Mouse (Mus musculus) lung, postnatal 0 days (tissue): Measurements from ENCODE around the gene Rdm1. TPM values are rescaled to one million over a fixed set of nuclear protein-coding genes. Genes with fewer than 3 reads are reported as not detected.
"Not testable (repeated sequence)": the region's sequence is repeated elsewhere in the genome, so short reads cannot be mapped to it uniquely, and the experiment has no call there.

Source experiments
- ATAC-seq: fragments of 200-750 bp; cut with Nextera tagmentation; 2 replicates; pipeline ENCODE4 v1.8.0; 2017; ENCODE audit warnings: moderate library complexity
- DNase-seq: peaks from one replicate; pipeline ENCODE4 v3.0.0-alpha.2; 2016; ENCODE audit warnings: low spot score
- H3K27ac ChIP-seq: fragments of 300-500 bp; sonication (generic); 2 replicates; pipeline ENCODE4 v1.5.1; 2014; ENCODE audit warnings: antibody characterized with exemption, mild to moderate bottlenecking, low read length, mixed read lengths
- H3K27me3 ChIP-seq: fragments of 300-500 bp; sonication (generic); replicated peaks from 2 replicates; pipeline ENCODE4 v1.6.1; 2014; ENCODE audit warnings: low read length, mixed read lengths; ENCODE audit not compliant: insufficient read depth
- H3K36me3 ChIP-seq: fragments of 300-500 bp; sonication (generic); 2 replicates; pipeline ENCODE4 v1.6.1; 2014; ENCODE audit warnings: low read length, mixed read lengths; ENCODE audit not compliant: insufficient read depth
- H3K4me1 ChIP-seq: fragments of 300-500 bp; sonication (generic); 2 replicates; pipeline ENCODE4 v1.6.1; 2014; ENCODE audit warnings: antibody characterized with exemption, low read depth, low read length, mixed read lengths; ENCODE audit not compliant: insufficient read depth
- H3K4me2 ChIP-seq: fragments of 300-500 bp; sonication (generic); replicated peaks from 2 replicates; pipeline ENCODE4 v1.6.1; 2014; ENCODE audit warnings: low read depth, mild to moderate bottlenecking, low read length, moderate library complexity, mixed read lengths
- H3K4me3 ChIP-seq: fragments of 300-500 bp; sonication (generic); 2 replicates; pipeline ENCODE4 v1.5.1; 2014; ENCODE audit warnings: low read depth, low read length
- H3K9ac ChIP-seq: fragments of 300-500 bp; sonication (generic); replicated peaks from 2 replicates; pipeline ENCODE4 v1.6.1; 2014; ENCODE audit warnings: low read depth, mild to moderate bottlenecking
- H3K9me3 ChIP-seq: fragments of 300-500 bp; sonication (generic); 2 replicates; pipeline ENCODE4 v1.6.1; 2016; ENCODE audit warnings: low read length, mixed read lengths
- CTCF ChIP-seq: IDR thresholded peaks from 2 replicates; pipeline ENCODE4 v1.5.1; 2016; ENCODE audit warnings: antibody characterized with exemption, mild to moderate bottlenecking
- EP300 ChIP-seq: IDR thresholded peaks from 2 replicates; pipeline ENCODE4 v1.6.1; 2016; ENCODE audit warnings: antibody characterized with exemption, mild to moderate bottlenecking, control low read depth
- WGBS: fragments of 180-500 bp; shearing (Covaris S2); extraction: QIAGEN DNeasy Blood & Tissue Kit; methylation state at CpG from one replicate; pipeline ENCODE4 v1.1.7; 2014; 5-methylcytosine and 5-hydroxymethylcytosine counted together
- polyA plus RNA-seq: library from polyadenylated mRNA; unstranded; fragments of >200 nt; fragmentation: Nextera tagmentation; extraction: Ambion mirVana; gene quantifications from 2 replicates; pipeline ENCODE4 v1.2.1, GENCODE M21; 2015

Gene Rdm1
- polyA plus RNA-seq, 1 experiment from 2014 or later = 20.1 TPM

DNA sequence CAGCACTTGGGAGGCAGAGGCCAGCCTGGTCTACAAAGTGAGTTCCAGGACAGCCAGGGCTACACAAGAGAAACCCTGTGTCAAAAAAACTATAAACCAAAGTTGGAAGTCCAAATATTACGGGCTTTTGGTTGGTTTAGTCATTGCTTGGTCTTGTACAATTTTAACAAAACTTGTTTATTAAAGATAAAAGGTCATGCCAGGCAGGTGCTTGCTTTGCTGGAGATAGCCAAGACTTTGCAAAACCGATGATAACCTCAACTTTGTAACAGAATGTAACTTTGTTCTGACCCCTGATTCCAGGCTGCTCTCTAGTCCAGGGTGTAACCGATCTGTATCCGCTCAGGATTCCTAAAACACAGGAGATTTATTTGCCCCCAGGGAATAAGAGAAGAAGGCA, 29.4 kb downstream of the Rdm1 start:
- Histone ChIP-seq H3K4me3 (no peak overlapping the region), H3K27me3 (no peaks in the 10 kb centered on the region), H3K27ac (no peak overlapping the region), H3K36me3 (no peaks in the 10 kb centered on the region), H3K4me2 (no peak overlapping the region), H3K4me1 (no peaks in the 10 kb centered on the region), H3K9ac (no peak overlapping the region), H3K9me3 (no peaks in the 10 kb centered on the region)
- ATAC-seq = no peak
- 90% methylated on average over 4 of the region's 4 CpGs for WGBS
- no peak for TF ChIP-seq EP300
- TF ChIP-seq CTCF = no peak
- DNase-seq = no peak

DNA sequence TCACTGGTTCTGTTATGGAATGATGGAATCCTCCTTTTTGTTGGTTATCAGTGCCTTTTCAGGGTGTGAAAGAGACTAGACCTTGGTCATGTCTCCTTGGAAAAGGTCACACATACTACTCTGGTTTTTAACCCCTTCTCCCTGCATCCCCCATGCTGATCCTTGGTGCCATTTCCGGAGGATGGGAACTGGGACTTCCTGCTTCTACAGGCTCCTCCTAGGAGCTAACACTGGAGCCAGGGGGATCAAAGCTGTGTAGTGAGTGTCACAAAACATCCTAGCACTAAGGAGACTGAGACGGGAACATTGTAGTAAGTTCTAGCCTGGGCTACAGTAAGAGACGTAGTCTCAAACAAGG, 30.5 kb downstream of the Rdm1 start:
- DNase-seq = no peak
- H3K9me3 ChIP-seq = no peaks in the 10 kb centered on the region
- ATAC-seq = peak; percentile 32
- no peaks in the 10 kb centered on the region for H3K27me3 ChIP-seq
- TF ChIP-seq EP300 = no peak
- no peak for TF ChIP-seq CTCF
- H3K4me2 ChIP-seq = peak overlapping the region; percentile 55
- no peaks in the 10 kb centered on the region for H3K4me1 ChIP-seq
- H3K27ac ChIP-seq = peak overlapping the region; percentile 90
- peak overlapping the region; percentile 73; the same call in 1 of the 2 replicates for H3K9ac ChIP-seq
- H3K4me3 ChIP-seq = peak overlapping the region; percentile 29; the same call in 1 of the 2 replicates
- 4% methylated on average over 3 of the region's 3 CpGs for WGBS
- H3K36me3 ChIP-seq = no peaks in the 10 kb centered on the region

DNA sequence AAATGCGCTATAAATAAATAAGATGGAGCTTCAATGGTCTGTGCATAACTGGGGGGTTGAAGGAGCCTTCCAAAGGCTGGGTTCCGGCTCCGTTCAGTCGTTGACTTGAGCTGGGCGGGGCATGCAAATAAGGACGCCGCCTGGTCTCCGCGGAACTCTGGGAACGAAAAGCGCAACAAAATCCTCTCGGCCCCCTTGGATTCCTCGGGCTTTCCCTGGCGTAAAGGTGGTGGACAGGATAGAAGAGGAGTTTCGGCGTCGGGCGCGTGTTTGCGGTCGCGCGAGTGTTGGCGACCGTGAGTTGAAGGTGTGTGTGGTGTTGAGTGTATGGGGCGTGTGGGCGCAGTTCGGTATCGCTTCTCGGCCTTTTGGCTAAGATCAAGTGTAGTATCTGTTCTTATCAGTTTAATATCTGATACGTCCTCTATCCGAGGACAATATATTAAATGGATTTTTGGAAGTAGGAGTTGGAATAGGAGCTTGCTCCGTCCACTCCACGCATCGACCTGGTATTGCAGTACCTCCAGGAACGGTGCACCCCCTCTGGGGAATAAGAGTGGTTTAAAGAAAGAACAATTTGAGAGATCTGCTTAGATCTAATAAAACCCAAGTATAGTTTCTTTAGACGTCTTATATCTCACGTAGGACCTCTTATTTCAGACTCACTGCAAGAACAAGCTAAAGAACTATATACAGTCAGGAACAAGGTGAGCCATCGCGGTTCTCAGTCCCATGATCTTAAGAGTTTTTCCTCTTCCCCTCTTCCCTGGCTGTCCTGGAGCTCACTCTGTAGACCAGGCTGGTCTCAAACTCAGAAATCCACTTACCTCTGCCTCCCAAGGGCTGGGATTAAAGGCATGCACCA, 31.1 kb downstream of the Rdm1 start:
- H3K27me3 ChIP-seq, H3K9me3 ChIP-seq, H3K4me1 ChIP-seq, H3K36me3 ChIP-seq: not testable (repeated sequence)
- WGBS = under 1% methylated on average over 37 of the region's 40 CpGs
- Histone ChIP-seq H3K4me2 (peak overlapping the region; percentile 55), H3K9ac (peak overlapping the region; percentile 73), H3K4me3 (peak overlapping the region; percentile 29), H3K27ac (peak overlapping the region; percentile 90)
- TF ChIP-seq EP300 = peak; percentile 66
- ATAC-seq = peak; percentile 92
- DNase-seq = peak; percentile 94

- 0 out of 2 replicates have a peak overlapping the region, but pooled peaks have one; percentile 27 for H3K9ac ChIP-seq
- H3K4me1 ChIP-seq = no peaks in the 10 kb centered on the region; the same call in 1 of the 2 replicates
- peak; percentile 90 for TF ChIP-seq CTCF
- TF ChIP-seq EP300 = no peak
- H3K36me3 ChIP-seq = no peaks in the 10 kb centered on the region
- peak; percentile 48 for ATAC-seq
- peak overlapping the region; percentile 40 for H3K4me2 ChIP-seq
- no peaks in the 10 kb centered on the region for H3K27me3 ChIP-seq
- H3K4me3 ChIP-seq = no peak overlapping the region
- peak; percentile 85 for DNase-seq
- no peaks in the 10 kb centered on the region for H3K9me3 ChIP-seq
- 27% methylated on average over 10 of the region's 10 CpGs for WGBS
- H3K27ac ChIP-seq = peak overlapping the region; percentile 29
Measured at GRCm38 (mm10) chr11:101658751-101659558, 32.0 kb downstream of the Rdm1 start.

DNA sequence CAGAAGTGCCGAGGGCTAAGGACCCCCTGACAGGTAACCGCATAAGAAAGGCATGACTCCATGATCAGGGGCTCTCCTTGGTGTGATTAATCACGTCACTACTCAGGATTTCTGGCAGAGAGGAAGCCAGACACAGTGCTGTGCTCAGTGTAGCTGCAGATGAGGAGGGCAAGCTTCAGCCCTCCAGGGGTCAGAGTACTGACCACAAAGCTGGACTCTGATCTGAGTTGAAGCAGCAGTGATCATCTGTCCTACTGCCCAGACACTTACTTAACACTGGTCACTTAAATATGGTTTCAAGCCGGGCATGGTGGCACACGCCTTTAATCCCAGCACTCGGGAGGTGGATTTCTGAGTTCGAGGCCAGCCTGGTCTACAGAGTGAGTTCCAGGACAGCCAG, 34.2 kb downstream of the Rdm1 start:
- H3K9me3 ChIP-seq = no peaks in the 10 kb centered on the region

GRCm38 (mm10) chr11:101661786-101662185, 34.8 kb downstream of the Rdm1 start:
- Histone ChIP-seq H3K27me3 (no peaks in the 10 kb centered on the region), H3K27ac (no peak overlapping the region), H3K9me3 (no peaks in the 10 kb centered on the region), H3K4me1 (no peaks in the 10 kb centered on the region; the same call in 1 of the 2 replicates), H3K36me3 (no peaks in the 10 kb centered on the region), H3K9ac (no peak overlapping the region), H3K4me2 (no peak overlapping the region), H3K4me3 (no peak overlapping the region)
- WGBS = 31% methylated on average over 5 of the region's 5 CpGs
- no peak for ATAC-seq
- TF ChIP-seq CTCF = no peak
- TF ChIP-seq EP300 = no peak
- DNase-seq = no peak

More for the DNA sequence above, 34.2 kb downstream of the Rdm1 start:
- Histone ChIP-seq H3K4me3 (no peak overlapping the region), H3K9ac (no peak overlapping the region), H3K4me2 (no peak overlapping the region), H3K4me1 (no peaks in the 10 kb centered on the region; the same call in 1 of the 2 replicates), H3K27me3 (no peaks in the 10 kb centered on the region), H3K27ac (no peak overlapping the region), H3K36me3 (no peaks in the 10 kb centered on the region)
- no peak for TF ChIP-seq CTCF
- no peak for TF ChIP-seq EP300
- 58% methylated on average over 7 of the region's 7 CpGs for WGBS
- ATAC-seq (no peak), DNase-seq (no peak)
